Mouse (Mus musculus): ENCODE measurements around the gene Ndrg4.

- TF ChIP-seq CTCF (IDR thresholded peaks at IDR 0.05) (no peak), EP300 (IDR thresholded peaks at IDR 0.05) (no peak)
These were observed 50.8 kb downstream of the Ndrg4 start for GRCm38 (mm10) chr8:95727625-95728024.

Measured in lung, postnatal 0 days (tissue).